Mouse (Mus musculus): ENCODE results near the gene Mllt6. TPM values are rescaled to one million over a fixed set of nuclear protein-coding genes. Genes with fewer than 3 reads are reported as not detected.
A peak's percentile ranks its signal among the peaks of the same experiment; 100 is the strongest.
"Not testable (repeated sequence)": the region's sequence is repeated elsewhere in the genome, so short reads cannot be mapped to it uniquely, and the experiment has no call there.

Mllt6 gene
- polyA plus RNA-seq, 1 experiment from 2014 or later, result 3.4 TPM

GRCm38 (mm10) chr11:97627556-97628302 lies 35.5 kb upstream of the Mllt6 start:
- Histone ChIP-seq H3K4me3 (ENCODE audit: low read depth, low read length) (peak overlapping the region; percentile 71), H3K4me2 (ENCODE audit: low read depth, low read length, severe bottlenecking) (peak overlapping the region; percentile 91), H3K27ac (ENCODE audit: low read depth, low read length) (no peak overlapping the region), H3K9ac (ENCODE audit: low read length) (peak overlapping the region; percentile 79), H3K36me3 (ENCODE audit: control insufficient read depth, insufficient read depth, low read length) (no peaks in the 10 kb centered on the region), H3K4me1 (replicated peaks; ENCODE audit: control insufficient read depth, insufficient read depth, low read length) (peaks cover 25% of the 10 kb centered on the region), H3K9me3 (ENCODE audit: control insufficient read depth, low read length) (no peaks in the 10 kb centered on the region), H3K27me3 (ENCODE audit: control insufficient read depth, insufficient read depth, low read length) (peaks cover 49% of the 10 kb centered on the region)
- 1% methylated on average over 30 of the region's 30 CpGs for WGBS
- DNase-seq (ENCODE audit: low spot score), result no peak
- ATAC-seq (replicated peaks; ENCODE audit: low FRiP score), result no peak

GRCm38 (mm10) chr11:97628303-97628567 lies 35.0 kb upstream of the Mllt6 start:
- WGBS, result under 1% methylated on average over 28 of the region's 28 CpGs
- Histone ChIP-seq H3K27ac (ENCODE audit: low read depth, low read length) (no peak overlapping the region), H3K36me3 (ENCODE audit: control insufficient read depth, insufficient read depth, low read length) (no peaks in the 10 kb centered on the region), H3K27me3 (ENCODE audit: control insufficient read depth, insufficient read depth, low read length) (peaks cover 49% of the 10 kb centered on the region), H3K9me3 (ENCODE audit: control insufficient read depth, low read length) (no peaks in the 10 kb centered on the region), H3K9ac (ENCODE audit: low read length) (peak overlapping the region; percentile 79), H3K4me3 (ENCODE audit: low read depth, low read length) (peak overlapping the region; percentile 71), H3K4me2 (ENCODE audit: low read depth, low read length, severe bottlenecking) (peak overlapping the region; percentile 91), H3K4me1 (replicated peaks; ENCODE audit: control insufficient read depth, insufficient read depth, low read length) (peaks cover 25% of the 10 kb centered on the region)
- DNase-seq (ENCODE audit: low spot score) (peak; percentile 72), ATAC-seq (replicated peaks; ENCODE audit: low FRiP score) (no peak)

GRCm38 (mm10) chr11:97628568-97629518 lies 34.4 kb upstream of the Mllt6 start:
- under 1% methylated on average over 95 of the region's 106 CpGs for WGBS
- Histone ChIP-seq H3K27me3 (ENCODE audit: control insufficient read depth, insufficient read depth, low read length) (peaks cover 49% of the 10 kb centered on the region), H3K4me1 (replicated peaks; ENCODE audit: control insufficient read depth, insufficient read depth, low read length) (peaks cover 25% of the 10 kb centered on the region), H3K36me3 (ENCODE audit: control insufficient read depth, insufficient read depth, low read length) (no peaks in the 10 kb centered on the region), H3K4me2 (ENCODE audit: low read depth, low read length, severe bottlenecking) (peak overlapping the region; percentile 91), H3K4me3 (ENCODE audit: low read depth, low read length) (peak overlapping the region; percentile 71), H3K9ac (ENCODE audit: low read length) (peak overlapping the region; percentile 79), H3K27ac (ENCODE audit: low read depth, low read length) (no peak overlapping the region), H3K9me3 (ENCODE audit: control insufficient read depth, low read length) (no peaks in the 10 kb centered on the region)
- DNase-seq (ENCODE audit: low spot score), result peak; percentile 80
- peak; percentile 42 for ATAC-seq (replicated peaks; ENCODE audit: low FRiP score)

DNA sequence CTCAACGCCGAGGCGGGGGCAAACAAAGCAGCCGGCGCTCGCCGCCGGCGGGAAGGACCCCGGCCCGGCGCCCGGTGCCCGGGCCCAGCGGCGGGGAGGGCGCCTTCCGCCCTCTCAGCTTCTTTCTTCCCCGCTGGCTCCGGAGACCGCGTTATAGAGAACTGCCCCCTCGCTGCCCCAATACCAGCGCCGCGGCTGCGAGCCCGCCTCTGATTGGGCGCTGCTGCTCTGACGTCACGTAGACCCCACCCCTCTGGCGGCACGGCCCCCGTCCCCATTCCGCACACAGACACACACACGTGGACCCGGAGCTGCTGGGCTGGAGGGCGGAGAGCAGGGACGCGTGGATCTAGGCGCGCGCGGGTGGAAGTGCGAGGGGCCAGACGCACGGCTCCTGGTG lies 33.6 kb upstream of the Mllt6 start, which contains the start of gene Epop:
Gene Epop (minus strand): TSS at position 127 of the 400 bp plus-strand sequence.
- Histone ChIP-seq H3K4me2 (ENCODE audit: low read depth, low read length, severe bottlenecking) (peak within 1 kb of the TSS; percentile 91), H3K27me3 (ENCODE audit: control insufficient read depth, insufficient read depth, low read length) (peaks cover 49% of the 10 kb centered on the region), H3K4me3 (ENCODE audit: low read depth, low read length) (peak within 1 kb of the TSS; percentile 71), H3K36me3 (ENCODE audit: control insufficient read depth, insufficient read depth, low read length) (no peaks in the 10 kb centered on the region), H3K9me3 (ENCODE audit: control insufficient read depth, low read length) (no peaks in the 10 kb centered on the region), H3K9ac (ENCODE audit: low read length) (peak within 1 kb of the TSS; percentile 79), H3K27ac (ENCODE audit: low read depth, low read length) (no peak within 1 kb of the TSS), H3K4me1 (replicated peaks; ENCODE audit: control insufficient read depth, insufficient read depth, low read length) (peaks cover 25% of the 10 kb centered on the region)
- ATAC-seq (replicated peaks; ENCODE audit: low FRiP score), result peak; percentile 91
- peak; percentile 97 for DNase-seq (ENCODE audit: low spot score)
- under 1% methylated on average over 47 of the region's 47 CpGs for WGBS

DNA sequence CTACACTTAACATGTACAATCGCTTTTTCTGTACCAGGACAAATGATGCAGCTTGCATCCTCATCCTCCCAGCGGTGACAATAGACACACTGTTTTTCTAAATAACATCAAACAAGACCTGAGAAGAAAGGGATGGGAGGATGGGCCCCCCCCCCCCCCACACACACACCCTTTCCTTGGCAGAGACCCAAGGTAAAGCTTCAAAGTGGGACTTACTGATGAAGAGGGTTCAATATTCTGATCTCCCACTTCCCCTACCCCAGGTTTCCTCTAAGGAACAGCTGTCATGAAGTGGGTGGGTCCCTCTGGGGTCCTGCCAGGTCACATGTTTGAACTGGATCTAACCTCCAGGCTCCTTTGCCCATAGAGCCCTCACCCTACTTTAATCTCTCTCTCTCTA lies 32.2 kb upstream of the Mllt6 start:
- ATAC-seq (replicated peaks; ENCODE audit: low FRiP score), result no peak
- 28% methylated on average over 2 of the region's 2 CpGs for WGBS
- Histone ChIP-seq H3K36me3 (ENCODE audit: control insufficient read depth, insufficient read depth, low read length) (no peaks in the 10 kb centered on the region), H3K4me3 (ENCODE audit: low read depth, low read length) (no peak overlapping the region), H3K27ac (ENCODE audit: low read depth, low read length) (no peak overlapping the region), H3K27me3 (ENCODE audit: control insufficient read depth, insufficient read depth, low read length) (peaks cover 44% of the 10 kb centered on the region), H3K4me2 (ENCODE audit: low read depth, low read length, severe bottlenecking) (no peak overlapping the region), H3K9ac (ENCODE audit: low read length) (no peak overlapping the region), H3K9me3 (ENCODE audit: control insufficient read depth, low read length) (no peaks in the 10 kb centered on the region), H3K4me1 (replicated peaks; ENCODE audit: control insufficient read depth, insufficient read depth, low read length) (peaks cover 25% of the 10 kb centered on the region)
- no peak for DNase-seq (ENCODE audit: low spot score)

GRCm38 (mm10) chr11:97631500-97631899 lies 31.7 kb upstream of the Mllt6 start:
- H3K4me2 ChIP-seq (ENCODE audit: low read depth, low read length, severe bottlenecking), result no peak overlapping the region
- no peaks in the 10 kb centered on the region for H3K9me3 ChIP-seq (ENCODE audit: control insufficient read depth, low read length)
- H3K36me3 ChIP-seq (ENCODE audit: control insufficient read depth, insufficient read depth, low read length), result no peaks in the 10 kb centered on the region
- H3K9ac ChIP-seq (ENCODE audit: low read length), result no peak overlapping the region
- H3K27me3 ChIP-seq (ENCODE audit: control insufficient read depth, insufficient read depth, low read length), result peaks cover 44% of the 10 kb centered on the region
- no peak for ATAC-seq (replicated peaks; ENCODE audit: low FRiP score)
- 14% methylated on average over 5 of the region's 5 CpGs for WGBS
- no peak overlapping the region for H3K27ac ChIP-seq (ENCODE audit: low read depth, low read length)
- no peak overlapping the region for H3K4me3 ChIP-seq (ENCODE audit: low read depth, low read length)
- peaks cover 25% of the 10 kb centered on the region for H3K4me1 ChIP-seq (replicated peaks; ENCODE audit: control insufficient read depth, insufficient read depth, low read length)
- no peak for DNase-seq (ENCODE audit: low spot score)

DNA sequence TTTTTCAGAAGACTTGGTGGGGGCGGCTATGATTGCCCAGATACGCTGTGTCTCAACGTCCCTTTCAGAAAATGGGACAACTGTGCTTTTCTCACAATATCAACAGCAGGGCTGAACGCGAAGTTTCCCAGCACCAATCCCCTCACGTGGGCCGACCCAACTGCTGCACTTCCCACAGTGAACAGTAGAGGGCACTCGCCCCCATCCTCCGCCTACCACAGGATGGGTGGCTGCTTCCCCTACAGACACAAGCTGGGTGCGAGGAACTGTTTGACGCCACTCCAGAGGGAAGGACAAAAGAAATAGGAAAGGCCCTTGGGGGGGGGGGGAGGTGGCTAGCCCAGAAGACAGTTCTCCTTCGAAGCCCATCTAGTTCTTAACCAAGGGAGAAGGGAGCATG lies 31.3 kb upstream of the Mllt6 start:
- Histone ChIP-seq H3K27me3 (ENCODE audit: control insufficient read depth, insufficient read depth, low read length) (peaks cover 41% of the 10 kb centered on the region), H3K4me3 (ENCODE audit: low read depth, low read length) (no peak overlapping the region), H3K27ac (ENCODE audit: low read depth, low read length) (no peak overlapping the region), H3K4me2 (ENCODE audit: low read depth, low read length, severe bottlenecking) (no peak overlapping the region), H3K9me3 (ENCODE audit: control insufficient read depth, low read length) (no peaks in the 10 kb centered on the region), H3K9ac (ENCODE audit: low read length) (no peak overlapping the region), H3K4me1 (replicated peaks; ENCODE audit: control insufficient read depth, insufficient read depth, low read length) (peaks cover 22% of the 10 kb centered on the region), H3K36me3 (ENCODE audit: control insufficient read depth, insufficient read depth, low read length) (no peaks in the 10 kb centered on the region)
- 0 out of 2 replicates have a peak, but pooled peaks have one; percentile 17 for ATAC-seq (replicated peaks; ENCODE audit: low FRiP score)
- 2% methylated on average over 12 of the region's 12 CpGs for WGBS
- peak; percentile 92 for DNase-seq (ENCODE audit: low spot score)

DNA sequence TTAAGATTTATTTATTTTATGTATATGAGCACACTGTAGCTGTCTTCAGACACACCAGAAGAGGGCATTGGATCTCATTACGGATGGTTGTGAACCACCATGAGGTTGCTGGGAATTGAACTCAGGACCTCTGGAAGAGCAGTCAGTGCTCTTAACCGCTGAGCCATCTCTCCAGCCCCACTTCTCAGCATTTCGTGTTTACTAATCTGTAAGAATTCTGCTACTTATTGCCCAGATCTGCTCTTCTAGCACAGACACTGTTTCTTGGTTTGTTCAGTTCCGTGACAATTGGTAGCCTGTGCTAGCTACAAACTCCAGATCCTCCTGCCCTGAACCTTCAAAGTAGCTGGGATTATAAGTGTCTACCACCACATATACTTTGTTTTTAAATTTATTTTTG lies 30.8 kb upstream of the Mllt6 start:
- 83% methylated on average over 4 of the region's 4 CpGs for WGBS

More for the DNA sequence above, 30.8 kb upstream of the Mllt6 start:
- Histone ChIP-seq H3K27me3 (ENCODE audit: control insufficient read depth, insufficient read depth, low read length) (peaks cover 36% of the 10 kb centered on the region), H3K4me1 (replicated peaks; ENCODE audit: control insufficient read depth, insufficient read depth, low read length) (peaks cover 17% of the 10 kb centered on the region)
- H3K4me3 ChIP-seq (ENCODE audit: low read depth, low read length); H3K9ac ChIP-seq (ENCODE audit: low read length); DNase-seq (ENCODE audit: low spot score); ATAC-seq (replicated peaks; ENCODE audit: low FRiP score); H3K36me3 ChIP-seq (ENCODE audit: control insufficient read depth, insufficient read depth, low read length); H3K4me2 ChIP-seq (ENCODE audit: low read depth, low read length, severe bottlenecking); H3K9me3 ChIP-seq (ENCODE audit: control insufficient read depth, low read length); H3K27ac ChIP-seq (ENCODE audit: low read depth, low read length): not testable (repeated sequence)
